Mouse (Mus musculus) layer of hippocampus, adult 9-11 months (tissue): ENCODE results near the gene Olfr1415.
"Not testable (repeated sequence)": the region's sequence is repeated elsewhere in the genome, so short reads cannot be mapped to it uniquely, and the experiment has no call there.

Experiments used
- DNase-seq: peaks from one replicate; pipeline ENCODE4 v3.0.0; 2022

Gene Olfr1415

DNA sequence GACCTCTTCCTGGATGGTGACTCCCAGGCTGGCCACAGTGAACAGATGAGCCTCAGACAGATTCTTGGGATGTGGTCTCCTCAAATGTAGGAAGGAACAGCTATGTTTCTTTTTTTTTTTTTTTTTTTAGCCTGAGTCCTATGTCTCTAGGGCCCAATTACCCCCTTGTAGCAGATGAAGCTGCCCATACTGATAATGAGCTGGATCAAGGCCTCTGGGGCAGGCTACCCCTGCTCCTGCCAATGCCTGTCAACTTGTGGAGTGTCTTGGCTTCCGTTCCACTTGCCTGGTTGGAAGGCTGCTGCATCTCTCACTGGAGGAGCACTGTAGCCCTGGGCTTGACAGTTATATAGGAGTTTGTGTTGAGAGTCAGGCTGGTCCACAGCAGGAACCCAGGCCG, at the start of gene Olfr1415:
Gene Olfr1415, minus strand, starts transcription at position 101 of the 400 bp plus-strand sequence.
- no peak for DNase-seq

DNA sequence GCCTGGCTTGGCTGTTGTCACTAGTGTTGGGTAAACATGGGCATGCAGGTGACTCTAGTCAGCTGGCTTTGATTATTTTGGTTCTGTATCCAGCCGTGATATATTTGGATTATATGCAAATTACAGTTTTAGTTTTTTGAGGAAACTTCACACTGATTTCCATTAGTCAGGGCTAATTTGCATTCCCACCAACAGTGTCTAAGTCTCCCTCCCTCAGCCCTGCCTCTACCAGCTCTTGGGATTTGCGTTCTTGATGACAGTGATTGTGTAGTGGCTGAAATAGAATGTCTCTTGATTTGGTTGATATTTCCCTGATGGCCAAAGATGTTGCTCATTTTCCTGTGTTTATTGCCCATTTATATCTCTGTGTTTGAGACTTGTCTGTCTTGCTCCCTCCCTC, 43.2 kb upstream of the Olfr1415 start:
- DNase-seq = no peak

DNA sequence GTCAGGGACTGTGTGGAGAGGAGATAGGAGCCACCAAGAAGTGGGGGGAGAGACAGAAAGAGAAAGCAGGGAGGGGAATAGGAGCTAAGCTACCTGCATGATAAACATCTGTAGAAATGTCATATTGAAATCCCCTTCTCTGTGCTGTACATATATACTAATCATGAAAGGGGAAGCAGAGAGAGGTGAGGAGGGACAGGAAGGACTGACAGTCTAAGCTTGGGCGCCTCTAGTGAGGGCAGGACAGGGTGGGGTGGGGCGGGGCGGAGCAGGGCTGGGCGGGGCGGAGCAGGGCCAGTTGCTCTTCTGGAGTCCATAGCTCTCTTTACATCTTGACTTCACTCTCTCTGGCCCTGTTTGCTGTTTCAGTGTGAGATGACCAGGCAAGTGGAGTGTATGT, 41.1 kb upstream of the Olfr1415 start:
- no peak for DNase-seq

DNA sequence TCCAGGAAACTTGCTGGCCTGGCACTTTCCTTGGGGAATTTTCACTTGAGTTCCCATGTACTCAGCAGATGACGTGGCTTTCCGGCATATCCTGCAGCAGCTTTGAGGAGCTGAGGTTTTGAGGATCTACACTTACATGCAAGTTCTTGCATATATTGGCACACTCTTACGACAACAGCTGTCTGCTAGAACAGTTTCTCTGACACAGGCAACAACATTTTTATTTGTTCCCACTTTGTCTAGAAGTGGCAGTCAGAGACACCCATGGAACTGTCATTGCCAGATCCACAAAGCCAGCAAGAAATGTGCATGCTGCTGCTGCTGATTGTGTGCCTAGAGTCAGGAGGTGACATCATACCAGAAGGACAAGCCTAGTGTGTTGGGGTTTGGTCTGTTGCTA, 27.9 kb upstream of the Olfr1415 start:
- no peak for DNase-seq

DNA sequence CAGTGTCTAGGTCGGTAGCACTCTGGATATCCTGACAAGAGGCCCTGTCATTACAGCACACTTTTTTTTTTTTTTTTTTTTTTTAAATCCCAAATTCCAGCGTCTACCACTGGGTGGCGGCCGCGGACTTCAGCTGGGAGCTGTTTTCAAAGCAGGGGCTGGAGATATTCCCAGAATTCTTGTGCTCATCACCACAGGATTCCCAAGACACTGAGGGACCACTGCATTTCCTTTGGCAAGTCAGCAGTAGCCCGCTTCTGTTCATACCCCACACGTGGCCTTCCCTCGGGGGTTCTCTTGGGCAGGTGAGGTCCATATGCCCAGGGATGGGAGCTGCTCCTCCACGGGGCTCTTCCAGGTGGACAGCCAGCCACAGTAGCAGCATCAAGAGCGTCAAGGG, 25.5 kb upstream of the Olfr1415 start:
- peak; percentile 38 for DNase-seq

DNA sequence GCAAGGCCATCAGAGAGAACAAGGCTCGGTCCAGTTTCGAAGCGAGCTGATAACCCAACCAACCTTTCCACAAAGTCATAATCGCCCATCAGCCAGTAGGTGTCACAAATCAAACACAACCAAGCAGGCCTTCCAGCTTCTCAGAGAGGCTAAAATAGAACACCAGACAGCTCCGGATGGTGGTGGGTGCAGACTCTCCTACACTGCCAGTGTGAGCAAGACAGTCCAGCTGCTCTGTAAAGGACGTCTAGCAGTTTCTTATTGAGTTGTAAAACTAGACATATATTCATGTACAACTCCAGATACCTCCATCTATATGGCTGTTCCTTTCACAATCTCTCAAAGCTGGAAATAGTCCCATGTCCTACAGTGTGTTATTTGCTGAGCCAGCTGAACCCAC, 23.1 kb upstream of the Olfr1415 start:
- peak; percentile 56 for DNase-seq

DNA sequence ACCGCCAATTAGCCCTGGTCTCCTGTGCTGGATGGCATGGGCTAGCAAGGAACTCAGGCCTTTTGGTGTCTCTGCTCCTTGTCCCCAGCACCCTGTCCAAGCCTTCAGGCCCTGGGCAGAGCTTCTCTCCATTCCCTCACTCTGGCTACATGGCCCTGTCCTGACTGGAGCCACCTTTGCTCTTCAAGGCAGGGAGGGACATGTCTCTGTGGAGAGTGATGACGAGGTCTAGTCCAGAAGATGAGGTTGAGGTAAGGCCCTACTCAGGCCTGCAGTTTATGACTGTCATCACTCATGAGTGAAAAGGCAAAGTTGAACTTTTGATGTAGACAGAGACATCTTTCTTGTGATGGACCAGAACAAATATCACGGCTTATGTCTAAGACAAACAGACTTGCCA, 22.7 kb upstream of the Olfr1415 start, which contains the start of gene Olfr1414:
Gene Olfr1414, minus strand, starts transcription at position 101 of the 400 bp plus-strand sequence.
- no peak for DNase-seq

DNA sequence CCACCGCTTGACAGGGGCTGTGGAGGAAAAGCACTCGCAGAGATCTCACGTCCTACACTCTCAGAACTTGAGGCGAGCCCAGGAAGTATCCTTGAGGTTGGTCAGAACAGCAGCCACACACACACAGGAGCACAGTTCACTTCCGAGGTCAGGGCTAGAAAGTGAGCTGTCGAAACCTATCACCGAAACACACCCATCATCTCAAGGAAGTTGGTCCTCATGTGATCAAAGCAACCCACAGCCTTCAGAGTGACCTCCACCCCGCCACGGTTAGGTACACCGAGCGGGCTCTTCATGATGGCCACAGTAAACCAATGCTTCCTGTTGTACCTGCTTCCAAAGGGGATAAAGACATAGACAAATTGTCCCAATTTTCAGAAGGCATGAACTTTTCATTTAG, 19.5 kb upstream of the Olfr1415 start:
- no peak for DNase-seq

DNA sequence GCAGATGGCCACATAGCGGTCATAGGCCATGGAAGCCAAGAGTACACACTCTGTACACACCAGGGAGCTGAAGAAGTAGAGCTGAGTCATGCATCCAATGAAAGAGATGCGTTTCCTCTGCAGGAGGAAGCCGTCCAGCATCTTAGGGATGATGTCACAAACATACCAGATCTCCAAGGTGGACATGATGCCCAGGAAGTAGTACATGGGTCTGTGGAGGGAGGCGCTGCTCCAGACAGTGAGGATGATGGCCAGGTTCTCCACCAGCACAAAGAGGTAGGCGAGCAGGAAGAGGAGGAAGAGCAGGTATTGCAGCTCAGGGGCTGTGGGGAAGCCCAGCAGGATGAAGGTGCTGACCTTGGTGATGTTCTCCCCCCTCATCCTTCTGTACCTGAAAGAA, 15.7 kb upstream of the Olfr1415 start:
- not testable (repeated sequence) for DNase-seq

DNA sequence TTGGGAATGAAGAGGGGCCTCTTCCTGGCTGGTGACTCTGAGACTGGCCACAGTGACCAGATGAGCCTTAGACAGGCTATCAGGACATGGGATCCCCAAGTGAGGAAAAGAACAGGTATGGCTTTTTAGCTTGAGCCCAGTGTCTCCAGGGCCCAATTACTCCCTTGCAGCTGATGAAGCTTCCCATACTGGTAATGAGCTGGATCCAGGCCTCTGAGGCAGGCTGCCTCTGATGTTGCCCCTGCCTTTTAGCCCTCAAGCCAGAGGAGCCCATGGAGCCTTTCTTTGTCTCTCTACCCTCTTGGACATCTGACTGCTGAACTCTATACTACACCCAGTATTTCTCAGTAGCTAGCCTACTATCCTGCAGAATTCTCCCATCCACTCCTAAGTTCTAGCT, 10.9 kb downstream of the Olfr1415 start, which contains the start of gene Olfr1416:
Gene Olfr1416, minus strand, starts transcription at position 101 of the 400 bp plus-strand sequence.
- no peak for DNase-seq

DNA sequence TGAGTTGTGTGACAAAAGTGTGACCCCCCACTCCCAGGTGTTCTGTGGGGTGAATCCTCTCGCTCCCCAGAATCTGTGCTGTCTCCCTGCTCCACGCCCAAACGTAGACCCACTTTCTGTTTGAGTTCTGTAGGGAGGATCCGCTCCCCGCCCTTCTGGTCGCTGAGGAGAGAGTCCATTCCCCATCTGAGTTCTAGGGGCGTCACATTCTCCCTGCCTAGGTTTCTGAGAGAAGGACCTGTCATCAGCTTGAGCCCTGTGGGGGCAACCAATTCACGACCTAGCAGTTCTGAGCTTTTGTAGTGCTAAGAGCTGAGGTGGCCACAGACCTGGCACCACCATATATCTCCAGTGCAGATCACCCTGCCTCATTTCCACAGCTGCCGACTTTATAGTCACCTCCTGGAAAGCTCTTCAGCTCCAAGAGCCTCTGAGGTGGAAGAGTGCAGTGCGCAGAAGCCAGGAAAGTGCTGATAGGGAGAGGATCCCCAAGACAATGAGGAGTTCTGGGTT, 21.8 kb downstream of the Olfr1415 start:
- DNase-seq = no peak

DNA sequence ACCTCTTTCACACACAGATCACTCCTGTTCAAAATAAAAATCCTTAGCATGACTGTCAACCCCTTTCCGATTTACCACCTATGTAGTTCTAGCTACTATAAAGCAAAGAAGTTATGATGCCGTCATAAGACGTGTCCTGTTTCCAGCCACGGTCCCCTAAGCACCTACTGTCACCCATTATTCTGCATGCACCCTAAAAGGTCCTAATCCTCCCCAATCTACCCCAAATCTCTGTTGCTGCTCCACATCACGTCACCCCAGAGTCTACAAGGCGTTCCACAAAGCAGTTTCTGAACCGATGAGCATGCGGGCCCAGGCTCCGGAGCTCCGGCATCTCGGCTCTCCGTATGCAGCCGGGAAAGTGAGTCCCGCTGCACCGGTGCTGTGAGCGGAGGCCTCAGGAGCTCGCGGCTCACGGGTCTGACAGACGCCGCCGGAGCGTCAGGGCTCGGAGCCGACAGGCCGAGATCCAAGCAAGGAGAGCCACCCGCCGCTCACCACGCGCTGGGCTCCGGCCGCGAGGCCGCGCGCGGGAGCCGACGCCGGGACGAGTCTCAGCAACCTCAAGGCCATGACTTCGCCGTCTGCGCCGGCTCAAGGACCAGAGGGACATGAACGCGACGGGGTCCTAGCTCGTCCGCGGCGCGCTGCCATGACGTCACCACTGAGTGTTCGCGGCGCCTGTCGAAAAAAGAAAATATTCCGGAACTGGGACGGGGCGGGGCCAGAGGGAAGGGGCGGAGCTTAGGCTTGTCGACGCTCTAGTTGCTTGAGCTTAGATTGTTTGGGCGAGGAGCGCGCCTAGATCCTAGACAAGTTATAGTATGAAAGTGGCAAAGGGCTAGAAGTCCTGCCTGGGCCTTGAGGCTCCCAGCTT, 22.5 kb downstream of the Olfr1415 start, which contains the start of gene Ndufa10:
Gene Ndufa10, minus strand, starts transcription at position 696 of the 877 bp plus-strand sequence.
- peak; percentile 87 for DNase-seq

DNA sequence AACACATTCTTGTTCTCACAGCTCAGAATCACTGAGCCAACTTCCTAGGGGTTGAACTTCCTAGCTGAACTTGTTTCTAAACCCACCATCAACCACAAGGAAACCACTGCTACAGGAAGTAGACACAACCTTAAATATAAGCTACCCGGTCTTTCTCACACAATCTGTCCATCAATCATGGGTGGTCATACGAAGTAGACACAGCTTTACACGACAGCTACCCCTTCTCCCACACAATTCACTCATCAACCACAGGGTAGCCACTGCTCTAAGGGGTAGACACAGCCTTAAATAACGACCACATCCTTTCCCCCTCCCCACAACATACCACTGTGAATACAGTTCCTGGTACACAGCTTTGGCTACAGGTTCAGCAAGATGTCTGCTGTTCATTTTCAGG, 27.0 kb downstream of the Olfr1415 start:
- DNase-seq = no peak

DNA sequence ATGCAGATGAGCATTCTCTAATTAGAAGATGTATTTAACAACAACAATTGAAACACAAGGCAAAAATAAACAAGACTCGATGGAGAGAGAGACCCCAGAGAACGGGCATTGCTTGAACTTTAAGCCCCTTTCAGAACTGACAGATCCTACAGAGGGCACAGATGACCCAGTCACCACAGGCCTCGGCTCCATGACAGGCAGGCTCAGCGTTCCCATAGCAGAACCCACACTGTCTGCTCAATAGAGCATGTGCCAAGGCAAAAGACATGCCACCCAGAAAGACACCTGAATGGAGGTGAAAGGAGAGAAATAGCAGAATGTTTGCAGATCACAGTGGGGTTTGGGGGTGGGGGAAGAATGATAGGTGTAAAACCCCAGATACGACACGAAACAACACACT, 37.5 kb downstream of the Olfr1415 start:
- no peak for DNase-seq

DNA sequence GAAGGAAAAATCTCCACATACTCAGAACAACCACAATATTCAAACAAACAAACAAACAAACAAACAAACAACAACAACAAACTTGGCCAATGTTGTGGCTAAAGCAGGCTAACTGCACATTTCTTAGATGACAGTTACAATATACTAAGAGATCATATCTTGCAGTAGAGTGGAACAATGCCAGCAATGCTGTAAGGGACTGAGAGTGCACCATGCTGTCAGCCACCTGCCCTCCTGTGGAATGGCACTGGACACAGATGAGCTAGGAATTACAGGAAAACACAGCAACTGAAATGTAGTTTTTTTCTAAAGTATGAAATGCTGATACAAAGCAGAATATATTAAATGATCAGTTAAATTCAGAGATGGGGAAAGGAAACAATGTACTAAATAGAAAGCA, 38.1 kb downstream of the Olfr1415 start:
- DNase-seq = no peak

DNA sequence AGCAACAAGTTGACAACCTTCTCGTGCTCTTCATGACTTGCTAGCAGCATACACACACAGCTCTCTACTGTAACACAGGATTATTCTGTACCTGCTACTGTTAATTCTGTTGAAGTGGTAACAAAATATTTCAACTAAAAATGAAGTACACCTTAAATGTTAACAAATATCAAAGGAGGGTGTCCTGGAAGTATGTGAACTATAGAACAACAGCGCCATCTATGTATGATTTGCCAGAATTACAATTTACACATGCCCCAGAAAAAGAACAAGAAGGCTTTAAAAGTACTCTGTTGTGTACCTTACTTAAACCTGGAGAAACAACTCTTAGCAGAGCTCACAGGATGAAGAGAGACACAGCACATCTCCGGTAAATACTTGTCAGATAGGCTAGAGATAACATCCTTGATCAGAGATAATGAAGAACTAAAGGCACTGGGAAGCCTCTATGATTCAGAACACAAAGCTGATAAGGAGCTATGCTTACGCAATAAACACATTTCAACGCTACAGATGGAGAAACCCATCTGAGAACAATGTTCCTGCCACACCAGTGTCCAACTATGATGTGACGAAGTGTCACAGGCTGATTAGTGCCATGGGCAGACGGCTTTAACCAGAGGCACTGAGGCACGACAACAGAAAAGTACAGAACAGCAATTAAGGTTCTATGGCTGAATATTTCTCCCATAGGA, 42.0 kb downstream of the Olfr1415 start:
- no peak for DNase-seq

DNA sequence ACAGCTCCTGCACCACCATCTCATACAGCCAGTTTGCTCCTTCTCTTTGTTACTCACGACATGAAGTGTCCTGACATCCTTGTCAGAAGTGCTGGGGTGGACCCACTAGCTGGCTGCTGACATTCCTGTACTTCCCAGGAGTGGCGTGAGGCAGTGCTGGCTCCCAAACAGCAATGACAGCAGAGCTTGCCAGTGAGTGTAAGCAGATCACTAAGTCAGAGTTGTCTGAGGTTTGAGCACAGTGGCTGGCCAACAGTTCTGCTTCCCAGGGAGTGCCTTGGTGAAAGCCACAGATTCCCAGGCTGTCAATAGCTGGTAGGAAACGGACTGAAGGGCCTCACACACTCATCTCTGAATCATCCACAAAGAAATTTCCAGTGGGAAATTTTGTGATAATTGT, 47.6 kb downstream of the Olfr1415 start:
- no peak for DNase-seq

DNA sequence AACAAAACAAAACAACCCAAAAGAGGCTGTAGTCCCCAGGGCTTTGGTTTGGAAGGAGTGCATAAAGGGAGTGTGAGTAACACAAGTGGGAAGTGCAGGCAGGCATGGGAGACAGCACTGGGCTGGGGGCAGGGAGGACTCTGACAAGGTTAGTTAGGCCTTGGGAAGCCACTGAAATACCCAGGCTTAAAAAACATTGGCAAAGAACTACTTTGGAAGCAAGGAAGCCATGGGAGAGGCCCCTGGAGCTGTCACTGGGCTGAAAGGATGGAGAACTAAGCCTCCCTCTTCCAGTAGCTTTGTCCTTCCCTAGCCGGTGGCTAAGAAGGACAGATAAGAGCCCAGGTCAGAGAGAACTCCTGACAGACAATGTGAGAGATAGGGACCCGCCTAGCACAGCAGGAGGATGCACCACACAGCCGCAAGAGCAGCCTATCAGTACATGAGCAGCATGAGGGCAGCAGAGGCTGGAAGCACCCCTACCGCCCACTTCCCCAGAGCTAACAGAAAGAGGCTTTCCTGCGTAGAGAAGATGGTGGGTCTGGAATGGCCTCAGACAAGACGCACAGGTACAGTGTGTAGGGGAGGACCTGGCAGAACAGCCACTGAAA, 54.3 kb downstream of the Olfr1415 start:
- DNase-seq = no peak

DNA sequence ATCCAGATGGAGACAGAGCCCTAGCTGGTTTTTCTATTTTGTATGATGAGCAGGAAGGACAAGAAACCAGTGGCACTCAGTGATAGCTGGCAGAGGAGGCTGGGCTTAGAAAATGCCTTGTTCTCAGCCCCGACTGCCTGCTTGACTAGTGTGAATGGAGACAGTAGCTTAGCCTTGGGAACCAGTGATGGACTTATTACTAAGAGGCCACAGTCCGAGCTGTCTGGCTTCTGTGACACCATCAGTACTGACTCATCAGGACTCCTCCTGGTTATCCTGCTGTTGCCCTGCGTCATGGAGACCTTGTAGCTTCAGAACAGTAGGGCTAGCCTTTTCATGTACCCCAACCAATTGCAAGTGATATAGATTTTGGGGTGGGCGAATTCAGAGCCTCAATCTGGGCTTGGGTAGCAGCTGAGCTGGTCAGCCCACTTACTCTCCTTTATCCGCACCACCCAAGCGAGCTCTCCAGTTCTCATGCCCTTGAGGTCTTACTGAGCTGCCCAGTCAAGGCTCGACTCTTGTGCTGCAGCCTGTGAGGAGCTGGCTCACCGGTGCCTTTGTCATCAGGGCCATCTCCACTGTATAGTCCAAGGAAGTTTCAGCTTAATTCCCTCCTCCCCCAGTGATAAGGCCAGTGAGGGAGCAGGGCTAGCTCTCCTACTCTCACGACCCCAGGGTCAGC, 55.7 kb downstream of the Olfr1415 start:
- DNase-seq = no peak
